Mouse (Mus musculus): ENCODE measurements around the gene Lgals8. TPM values are rescaled to one million over a fixed set of nuclear protein-coding genes. Genes with fewer than 3 reads are reported as not detected.

Gene Lgals8
- total RNA-seq, 2 experiments from 2014 or later, result 29.6 to 32.6 TPM

Other genes with a start within 250 kb of the Lgals8 start
- gene Mtr, start 206.8 kb downstream of the Lgals8 start, total RNA-seq (2021), result 10 to 100 TPM; 16.0 to 19.7 TPM
- gene Actn2, start 124.2 kb downstream of the Lgals8 start, total RNA-seq (2021), result 10 to 100 TPM; 13.3 to 16.6 TPM
- gene Heatr1, start 69.9 kb downstream of the Lgals8 start, total RNA-seq (2021), result 10 to 100 TPM; 28.2 to 31.6 TPM
- gene Edaradd, start 55.5 kb upstream of the Lgals8 start, total RNA-seq (2021), result under 1 TPM; 0.12 to 0.16 TPM
- 10 to 100 TPM; 14.1 to 17.0 TPM for gene Ero1lb, start 100.9 kb upstream of the Lgals8 start, total RNA-seq (2021)